Mouse (Mus musculus): ENCODE measurements around the gene Slc4a11.

DNA sequence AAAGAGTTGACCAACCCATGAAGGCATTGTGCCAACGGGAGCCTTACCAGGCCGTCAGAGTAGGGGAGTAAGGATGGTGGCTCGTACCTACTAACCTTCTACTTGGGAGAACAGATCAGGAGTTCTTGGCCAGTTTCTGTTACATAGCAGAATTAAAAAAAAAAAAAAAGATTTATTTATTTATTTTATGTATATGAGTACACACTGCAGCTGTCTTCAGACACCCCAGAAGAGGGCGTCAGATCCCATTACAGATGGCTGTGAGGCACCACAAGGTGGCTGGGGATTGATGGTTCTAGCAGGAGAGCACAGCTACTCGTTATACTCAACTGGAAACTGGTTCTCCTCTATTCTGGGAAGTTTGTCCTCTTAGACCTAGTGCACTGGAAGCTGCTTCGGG, 7.9 kb upstream of the Slc4a11 start:
- TF ChIP-seq CTCF (IDR thresholded peaks at IDR 0.05; ENCODE audit: low read depth, low read length) (no peak), GATA1 (IDR thresholded peaks at IDR 0.05; ENCODE audit: borderline replicate concordance, low read length) (no peak), GATA2 (IDR thresholded peaks at IDR 0.05; ENCODE audit: borderline replicate concordance, low read depth, low read length) (no peak), TAL1 (conservative IDR thresholded peaks at IDR 0.05; ENCODE audit: low read depth, low read length) (no peak), POLR2AphosphoS5 (IDR thresholded peaks at IDR 0.05; ENCODE audit: insufficient replicate concordance, low read depth, low read length) (no peak)

All from G1E (cell line).